Mouse (Mus musculus) ES-E14 (cell line): ENCODE measurements around the gene Rps27l.

Experiments
- HCFC1 ChIP-seq: IDR thresholded peaks from 2 replicates; pipeline ENCODE4 v1.6.1; 2012; ENCODE audit warnings: low read length, inconsistent platforms, borderline replicate concordance; ENCODE audit not compliant: insufficient read depth
- MAFK ChIP-seq: IDR thresholded peaks from 2 replicates; pipeline ENCODE4 v1.6.1; 2014; ENCODE audit warnings: mild to moderate bottlenecking, low read depth, low read length, inconsistent platforms; ENCODE audit not compliant: insufficient read depth
- ZC3H11A ChIP-seq: IDR thresholded peaks from 2 replicates; pipeline ENCODE4 v1.6.1; 2012; ENCODE audit warnings: low read depth, mild to moderate bottlenecking, inconsistent platforms, low read length, borderline replicate concordance

GRCm38 (mm10) chr9:66910677-66911076 is 35.2 kb upstream of the Rps27l start:
- TF ChIP-seq HCFC1 (no peak), ZC3H11A (no peak), MAFK (no peak)
